Mouse (Mus musculus) CD4-positive, CD25-positive, alpha-beta regulatory T cell, adult 2 months (primary cell): ENCODE measurements around the gene Kri1.

ENCODE experiments used
- DNase-seq: peaks from one replicate; pipeline ENCODE4 v3.0.0-alpha.2; 2012; ENCODE audit warnings: low read depth, low spot score

Gene Kri1

GRCm38 (mm10) chr9:21315421-21315820 is 27.7 kb upstream of the Kri1 start:
- DNase-seq: no peak

DNA sequence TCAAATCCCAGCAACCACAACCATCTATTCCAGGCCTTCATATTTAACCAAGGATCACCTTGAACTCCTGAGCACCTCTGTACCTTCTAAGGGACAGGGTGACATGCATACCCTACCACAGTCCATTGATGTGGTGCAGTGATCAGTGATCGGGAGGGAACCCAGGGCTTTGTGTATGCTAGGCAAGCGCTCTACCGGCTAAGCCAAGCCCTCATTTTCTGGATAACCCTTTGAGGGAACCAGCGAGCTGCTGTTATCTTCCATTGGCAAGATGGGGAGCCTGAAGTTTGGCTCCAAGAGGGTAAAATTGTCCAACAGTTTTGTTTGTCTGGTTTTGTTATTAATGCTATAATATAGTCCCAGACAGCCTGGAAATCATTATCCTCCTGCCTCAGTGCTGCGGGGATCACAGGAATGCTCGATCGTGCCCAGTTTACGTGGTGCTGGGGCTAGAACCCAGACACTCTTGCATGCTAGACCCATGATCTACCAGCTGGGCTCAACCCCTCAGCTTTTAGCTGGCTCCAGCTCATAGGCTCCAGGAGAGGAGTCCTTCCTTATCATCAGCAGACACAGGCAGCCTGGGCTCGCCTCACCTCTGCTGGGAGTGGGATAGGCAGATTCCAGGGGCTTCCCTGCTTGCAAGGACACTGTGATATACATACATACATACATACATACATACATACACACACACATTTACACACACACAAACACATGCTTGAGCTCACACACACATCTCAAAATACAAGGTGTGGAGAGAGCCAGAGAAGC is 26.8 kb upstream of the Kri1 start:
- no peak for DNase-seq

DNA sequence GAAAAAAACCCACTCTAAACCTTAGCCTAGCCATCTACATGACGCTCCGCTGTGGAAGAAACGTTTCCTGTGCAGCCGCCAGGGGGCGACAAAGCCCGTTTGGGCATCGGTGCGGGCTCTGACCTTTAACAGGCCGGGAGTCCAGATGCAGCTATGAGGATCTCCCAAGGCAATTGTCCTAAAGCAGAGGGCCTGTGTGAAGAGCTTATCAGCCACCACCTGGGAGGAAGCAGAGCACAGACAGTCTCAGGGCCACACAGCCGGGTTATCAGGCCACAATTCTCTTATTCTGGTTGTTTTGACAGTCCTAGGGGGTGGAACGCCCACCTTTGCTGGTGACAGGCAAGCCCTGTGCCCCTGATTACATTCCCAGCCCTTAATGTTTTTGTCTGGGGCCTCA is 25.6 kb upstream of the Kri1 start:
- peak; percentile 90 for DNase-seq

- DNase-seq: no peak
These were observed 24.4 kb upstream of the Kri1 start, which contains the start of gene Ap1m2 for GRCm38 (mm10) chr9:21312134-21312533. Ap1m2 (minus strand) TSS chr9:21312337.

- no peak for DNase-seq
These were observed 23.9 kb upstream of the Kri1 start for GRCm38 (mm10) chr9:21311695-21312094.

DNA sequence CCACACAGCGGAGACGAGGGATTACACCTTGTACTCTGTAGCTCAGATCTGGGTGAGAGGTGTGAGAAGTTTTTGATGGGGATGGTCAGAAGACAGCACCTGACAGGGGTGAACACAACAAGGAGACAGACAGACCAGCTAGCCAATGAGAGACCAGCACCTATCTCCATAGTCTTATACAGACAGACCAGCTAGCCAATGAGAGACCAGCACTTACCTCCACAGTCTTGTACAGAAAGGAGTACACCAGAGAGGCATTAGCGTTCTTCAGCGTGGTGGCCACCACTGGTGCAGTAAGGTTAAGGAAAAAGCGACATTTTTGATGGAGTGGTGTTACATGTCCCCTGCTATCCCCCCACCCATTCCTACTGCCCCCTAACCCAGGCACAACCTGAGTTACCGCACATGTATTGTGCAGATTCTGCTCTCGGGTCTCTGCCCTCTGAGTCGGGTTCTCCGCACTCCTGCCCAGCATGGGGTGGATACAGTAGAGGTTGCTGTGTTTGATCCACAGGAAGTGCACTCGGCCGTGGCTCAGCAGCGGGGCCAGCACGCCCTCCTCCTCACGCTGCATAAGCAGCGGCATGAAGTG is 21.5 kb upstream of the Kri1 start:
- peak; percentile 89 for DNase-seq

GRCm38 (mm10) chr9:21305065-21305464 is 17.3 kb upstream of the Kri1 start:
- no peak for DNase-seq

DNA sequence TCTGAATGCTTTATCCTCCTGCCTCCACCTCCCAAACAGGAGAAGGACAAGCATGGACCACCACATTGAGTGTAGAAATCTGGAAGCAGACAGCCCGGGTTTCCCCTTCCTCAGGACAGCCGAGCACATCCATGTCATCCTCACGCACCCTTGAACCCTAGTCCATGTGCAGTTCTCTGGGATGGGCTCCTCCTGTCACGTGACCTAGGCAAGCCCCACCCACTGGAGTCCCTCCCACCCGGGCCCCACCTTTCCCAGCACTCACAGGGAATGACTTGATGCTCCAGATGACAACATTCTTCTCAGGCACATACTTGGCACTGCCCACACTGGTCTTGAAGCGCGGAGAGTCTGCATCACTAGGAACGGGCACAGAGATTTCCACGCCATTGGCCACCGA is 11.2 kb upstream of the Kri1 start:
- DNase-seq: no peak

DNA sequence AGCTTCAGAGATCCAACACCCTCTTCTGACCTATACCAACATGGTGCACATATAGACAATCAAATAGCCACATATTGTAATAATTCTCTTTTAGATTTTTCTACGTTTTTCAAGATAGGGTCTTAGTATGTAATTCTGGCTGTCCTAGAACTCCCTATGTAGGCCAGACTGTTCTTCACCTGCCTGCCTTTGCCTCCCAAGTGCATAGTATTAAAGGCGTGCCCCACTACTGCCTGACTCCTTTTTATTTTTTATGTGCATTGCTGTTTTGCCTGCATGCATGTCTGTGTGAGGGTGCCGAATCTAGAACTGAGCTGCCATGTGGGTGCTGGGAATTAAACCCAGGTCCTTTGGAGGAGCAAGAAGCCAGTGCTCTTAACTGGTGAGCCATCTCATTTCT is 4.5 kb upstream of the Kri1 start:
- no peak for DNase-seq

DNA sequence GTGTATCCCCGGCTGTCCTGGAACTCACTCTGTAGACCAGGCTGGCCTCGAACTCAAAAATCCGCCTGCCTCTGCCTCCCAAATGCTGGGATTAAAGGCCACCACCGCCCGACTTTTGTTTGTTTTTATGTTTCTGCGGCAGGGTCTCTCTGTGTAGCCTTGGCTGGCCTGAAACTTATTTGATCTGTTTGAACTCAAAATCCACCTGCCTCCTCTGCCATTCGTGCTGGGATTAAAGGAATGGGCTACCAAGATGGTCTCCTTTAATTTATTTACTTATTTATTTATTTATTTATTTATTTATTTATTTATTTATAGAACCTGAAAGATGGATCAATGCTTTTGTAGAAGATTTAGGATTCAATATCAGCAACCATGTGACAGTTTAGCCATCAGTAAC is 4.1 kb upstream of the Kri1 start:
- DNase-seq: peak; percentile 25

GRCm38 (mm10) chr9:21291022-21291787 is 3.4 kb upstream of the Kri1 start, which contains the start of gene Cdkn2d:
Cdkn2d (minus strand) TSS chr9:21291407.
- peak; percentile 100 for DNase-seq

DNA sequence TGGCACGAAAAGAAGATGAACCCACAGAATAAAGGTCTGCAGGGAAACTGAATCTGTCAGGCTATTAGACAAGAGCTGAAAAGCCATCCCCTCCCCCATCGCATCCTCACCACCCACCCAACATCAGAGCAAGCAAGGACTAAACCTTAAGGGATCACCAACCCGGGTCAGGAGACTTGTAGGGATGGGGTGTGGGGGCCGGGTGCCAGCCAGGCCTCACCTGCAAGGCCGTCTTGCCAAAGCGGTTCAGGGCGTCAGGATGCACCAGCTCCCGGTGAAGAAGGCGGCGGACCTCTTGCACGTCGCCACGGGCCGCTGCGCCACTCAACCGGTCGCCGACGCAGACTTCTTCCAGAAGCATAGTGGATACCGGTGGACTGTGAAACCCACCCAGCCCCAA is 2.8 kb upstream of the Kri1 start:
- no peak for DNase-seq

DNA sequence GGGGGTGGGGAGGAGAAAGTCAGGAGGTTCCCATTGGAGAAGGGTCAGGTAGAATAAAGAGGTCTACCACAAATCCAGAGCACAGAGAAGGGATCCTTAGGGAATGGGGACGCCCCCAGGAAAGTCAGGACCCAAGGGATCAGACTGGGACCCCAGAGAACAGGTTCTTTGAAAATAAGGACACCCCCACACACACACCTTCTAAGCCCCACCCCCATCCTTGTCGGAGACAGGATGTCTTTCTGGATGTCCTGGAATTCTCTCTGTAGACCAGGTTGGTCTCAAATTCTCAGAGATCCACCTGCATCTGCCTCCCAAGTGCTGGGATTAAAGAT is 1.5 kb upstream of the Kri1 start:
- no peak for DNase-seq

DNA sequence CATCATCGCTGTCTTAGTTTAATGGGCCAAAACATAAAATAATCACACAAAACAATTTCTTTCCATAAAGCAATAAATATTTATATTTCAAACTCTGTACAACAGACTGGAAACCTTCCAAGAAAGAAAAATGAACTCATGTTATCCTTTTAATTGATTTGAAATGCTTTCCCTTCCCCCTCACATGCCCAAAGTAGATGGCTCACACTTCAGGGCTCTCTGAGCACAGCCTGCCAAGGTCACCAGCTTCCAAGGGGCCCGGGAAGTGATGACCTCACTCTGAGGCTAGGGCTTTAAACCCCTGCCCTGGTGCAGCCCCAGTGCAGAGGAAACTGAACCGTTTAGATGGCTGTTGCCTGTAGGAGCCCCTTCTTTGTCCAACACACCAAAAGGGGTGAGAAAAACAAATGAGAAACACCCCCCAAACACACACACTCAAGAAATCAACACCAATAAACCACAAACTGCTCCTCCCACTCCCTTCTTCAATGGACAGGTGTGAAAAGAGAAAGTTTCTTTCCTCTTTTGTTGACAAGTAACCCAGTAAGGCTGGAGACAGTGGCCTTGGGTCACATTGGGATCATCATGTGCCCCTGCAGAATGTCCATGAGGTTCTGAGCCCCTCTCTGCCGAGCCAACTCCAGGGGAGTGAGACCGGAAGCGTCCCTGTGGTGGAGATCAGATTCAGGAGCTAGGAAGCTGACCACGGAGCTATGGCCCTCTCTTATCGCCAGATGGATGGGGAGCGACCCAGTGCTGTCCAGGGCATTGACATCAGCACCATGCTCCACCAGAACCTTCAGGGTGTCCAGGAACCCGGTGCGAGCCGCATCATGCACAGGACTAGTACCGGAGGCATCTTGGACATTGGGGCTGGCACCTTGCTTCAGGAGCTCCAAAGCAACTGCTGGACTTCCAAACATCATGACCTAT is 901 bp upstream of the Kri1 start:
- peak; percentile 66 for DNase-seq

DNA sequence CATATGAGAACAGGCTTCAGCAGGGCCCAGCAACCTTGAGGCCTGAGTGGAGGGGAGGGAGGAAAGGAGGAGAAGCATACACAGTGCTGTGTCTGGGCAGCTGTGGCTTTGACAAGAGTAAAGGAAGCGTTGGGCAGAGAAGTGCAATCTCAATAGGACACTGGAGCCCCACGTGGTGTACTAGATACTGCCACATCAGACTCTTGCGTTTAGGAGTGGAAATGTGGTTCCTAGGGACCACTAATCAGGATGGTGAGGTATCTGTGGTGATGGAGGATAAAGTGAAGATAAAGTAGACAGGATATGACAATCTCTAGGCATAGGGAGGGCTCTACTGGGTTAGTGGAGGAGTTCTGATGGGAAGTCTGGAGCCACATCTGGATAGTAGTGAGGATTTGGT is 1.0 kb downstream of the Kri1 start:
- DNase-seq: peak; percentile 49

DNA sequence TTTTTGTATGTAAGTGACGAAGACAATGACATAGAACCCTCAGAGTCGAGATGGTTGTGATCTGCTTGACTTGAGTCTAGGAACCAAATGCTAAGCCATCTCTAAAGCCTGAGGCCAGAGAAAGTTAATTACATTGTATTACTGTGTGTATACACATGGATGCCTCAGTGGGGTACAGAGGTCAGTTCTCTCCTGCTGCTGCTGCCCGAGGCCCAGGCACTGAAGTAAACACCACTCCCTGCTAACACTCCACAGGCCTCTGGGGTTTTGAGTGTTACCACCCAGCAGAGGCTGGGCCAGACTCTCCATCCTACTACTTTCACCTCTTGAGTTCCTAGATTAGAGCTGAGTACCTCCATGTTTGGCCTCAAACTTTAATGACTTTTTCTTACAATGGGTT is 3.8 kb downstream of the Kri1 start:
- no peak for DNase-seq

DNA sequence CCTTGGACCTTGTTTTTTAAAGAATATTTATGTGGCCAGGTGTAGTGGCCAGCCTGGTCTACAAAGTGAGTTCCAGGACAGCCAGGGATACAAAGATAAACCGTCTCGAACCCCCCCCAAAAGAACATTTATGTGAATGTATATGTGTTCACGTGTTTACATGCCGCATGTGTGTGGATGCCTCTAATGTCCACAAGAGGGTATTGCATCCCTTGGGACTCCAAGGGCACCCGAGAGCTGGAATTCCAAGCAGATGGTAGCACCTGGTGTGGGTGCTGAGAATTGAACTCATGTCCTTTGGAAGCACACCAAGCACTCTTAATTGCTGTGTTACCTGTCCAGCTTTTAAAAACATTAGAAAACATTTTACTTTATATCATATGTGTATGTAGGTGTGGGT is 4.2 kb downstream of the Kri1 start:
- no peak for DNase-seq

DNA sequence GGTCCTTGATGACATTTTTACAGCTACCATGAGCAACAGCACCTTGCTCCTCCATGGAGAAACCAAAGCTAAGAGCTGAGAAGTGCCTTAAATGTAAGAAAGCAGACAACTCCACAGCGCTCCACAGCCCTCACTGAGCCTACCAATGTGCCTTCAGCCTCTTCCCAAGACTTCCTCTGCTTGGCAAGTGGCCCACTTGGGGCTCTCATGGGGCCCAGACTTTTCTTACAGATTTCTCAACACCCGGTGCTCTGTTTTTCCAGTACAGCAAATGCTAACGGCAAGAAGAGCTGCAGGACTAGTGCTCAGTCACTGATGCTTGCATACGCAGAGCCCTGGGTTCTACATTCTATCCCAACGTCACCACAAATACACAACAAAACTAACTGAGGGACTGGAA is 10.0 kb downstream of the Kri1 start:
- no peak for DNase-seq

- no peak for DNase-seq
These were observed 11.5 kb downstream of the Kri1 start for GRCm38 (mm10) chr9:21276307-21276706.

- no peak for DNase-seq
These were observed 12.0 kb downstream of the Kri1 start for GRCm38 (mm10) chr9:21275727-21276126.

DNA sequence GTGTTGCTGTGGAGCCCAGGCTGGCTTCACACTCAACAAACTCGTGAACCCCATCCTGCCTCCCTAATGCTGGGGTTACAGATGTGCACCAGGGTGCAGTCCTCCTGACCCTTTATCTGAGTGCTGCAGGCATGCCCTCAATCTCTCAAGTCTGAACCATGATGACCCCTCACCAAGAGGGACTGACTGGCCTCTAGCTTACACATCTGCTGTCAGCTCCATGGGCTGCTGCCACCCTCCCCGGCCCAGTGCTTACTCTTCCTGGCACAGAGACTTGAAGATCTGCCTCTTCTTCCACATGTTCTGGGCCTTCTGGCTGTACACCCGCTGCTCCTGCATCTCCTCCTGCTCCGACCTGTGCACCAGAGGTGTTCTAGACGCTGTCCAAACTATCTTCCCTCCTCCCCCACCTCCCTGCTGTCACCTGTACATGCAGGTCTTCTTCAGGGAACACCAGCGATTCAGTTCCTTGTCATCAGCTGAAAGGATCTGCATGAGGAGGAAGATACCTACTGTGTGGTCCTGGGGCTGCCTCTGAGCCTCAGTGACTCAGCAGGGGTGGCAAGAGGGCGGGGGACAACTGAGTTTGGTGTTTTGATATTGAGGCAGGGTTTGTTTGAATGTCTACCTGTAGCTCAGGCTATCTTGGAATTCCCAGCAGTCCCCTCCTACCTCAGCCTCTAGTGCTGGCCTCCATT is 12.6 kb downstream of the Kri1 start:
- DNase-seq: no peak
